Mouse (Mus musculus): ENCODE measurements around the gene Thyn1. TPM values are rescaled to one million over a fixed set of nuclear protein-coding genes. Genes with fewer than 3 reads are reported as not detected.

The Thyn1 gene
- polyA plus RNA-seq, 1 experiment from 2014 or later, result 62.7 TPM

DNA sequence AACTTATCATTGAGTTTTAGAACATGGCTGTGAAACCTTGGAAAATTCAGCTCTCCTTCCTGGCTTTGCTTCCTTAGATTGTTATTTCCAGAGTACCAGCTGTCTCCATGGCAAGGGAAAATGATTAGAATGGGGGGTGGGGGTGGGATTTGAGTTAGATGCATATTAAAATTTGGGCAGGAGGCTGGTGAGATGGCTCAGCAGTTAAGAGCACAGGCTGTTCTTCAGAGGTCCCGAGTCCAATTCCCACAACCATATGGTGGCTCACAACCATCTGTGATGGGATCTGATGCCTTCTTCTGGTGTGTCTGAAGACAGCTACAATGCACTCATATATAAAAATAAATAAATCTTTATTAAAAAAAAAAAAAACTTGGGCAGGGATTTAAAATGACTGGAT is 6.4 kb downstream of the Thyn1 start:
- H3K4me1 ChIP-seq (replicated peaks; ENCODE audit: control insufficient read depth, insufficient read depth, low read length), result no peaks in the 10 kb centered on the region
- no peak for ATAC-seq
- no peak overlapping the region for H3K4me2 ChIP-seq (replicated peaks; ENCODE audit: low read depth)
- 87% methylated on average over 1 of the region's 1 CpGs for WGBS
- H3K27me3 ChIP-seq (replicated peaks; ENCODE audit: control insufficient read depth, insufficient read depth, low read length), result no peaks in the 10 kb centered on the region
- TF ChIP-seq CTCF (IDR thresholded peaks at IDR 0.05; ENCODE audit: low read depth), result no peak
- no peak overlapping the region for H3K4me3 ChIP-seq (ENCODE audit: low read depth, low read length)
- H3K36me3 ChIP-seq (ENCODE audit: control insufficient read depth, insufficient read depth), result peaks cover 70% of the 10 kb centered on the region
- no peak overlapping the region for H3K27ac ChIP-seq (ENCODE audit: low read depth, low read length)
- H3K9me3 ChIP-seq (ENCODE audit: control insufficient read depth), result no peaks in the 10 kb centered on the region
- H3K9ac ChIP-seq (ENCODE audit: low read depth, low read length), result no peak overlapping the region

DNA sequence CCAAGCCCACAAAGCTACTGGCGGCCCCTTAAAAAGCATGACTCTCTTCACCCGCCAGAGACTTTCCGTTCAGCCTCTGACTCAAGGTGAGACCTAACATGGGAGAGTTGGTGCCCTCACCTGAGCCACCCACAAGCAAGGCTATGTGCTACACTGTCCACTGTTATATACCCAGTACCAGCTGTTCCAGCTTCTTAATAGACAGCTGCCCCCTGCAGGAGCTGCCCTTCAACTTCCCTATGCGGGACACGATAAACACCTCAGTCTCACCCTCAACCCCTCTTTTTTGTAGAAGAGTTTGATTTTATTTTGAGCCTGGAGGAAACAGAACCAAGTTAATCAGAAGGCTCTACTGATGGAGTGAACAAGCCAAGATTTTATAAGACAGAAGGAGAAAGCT is 7.4 kb downstream of the Thyn1 start:
- 93% methylated on average over 5 of the region's 5 CpGs for WGBS
- Histone ChIP-seq H3K27me3 (replicated peaks; ENCODE audit: control insufficient read depth, insufficient read depth, low read length) (no peaks in the 10 kb centered on the region), H3K9me3 (ENCODE audit: control insufficient read depth) (no peaks in the 10 kb centered on the region), H3K36me3 (ENCODE audit: control insufficient read depth, insufficient read depth) (peaks cover 78% of the 10 kb centered on the region), H3K27ac (ENCODE audit: low read depth, low read length) (no peak overlapping the region), H3K4me3 (ENCODE audit: low read depth, low read length) (no peak overlapping the region), H3K4me2 (replicated peaks; ENCODE audit: low read depth) (no peak overlapping the region), H3K4me1 (replicated peaks; ENCODE audit: control insufficient read depth, insufficient read depth, low read length) (no peaks in the 10 kb centered on the region), H3K9ac (ENCODE audit: low read depth, low read length) (no peak overlapping the region)
- ATAC-seq, result no peak
- TF ChIP-seq CTCF (IDR thresholded peaks at IDR 0.05; ENCODE audit: low read depth), result 0 out of 2 replicates have a peak, but pooled peaks have one; percentile 10

DNA sequence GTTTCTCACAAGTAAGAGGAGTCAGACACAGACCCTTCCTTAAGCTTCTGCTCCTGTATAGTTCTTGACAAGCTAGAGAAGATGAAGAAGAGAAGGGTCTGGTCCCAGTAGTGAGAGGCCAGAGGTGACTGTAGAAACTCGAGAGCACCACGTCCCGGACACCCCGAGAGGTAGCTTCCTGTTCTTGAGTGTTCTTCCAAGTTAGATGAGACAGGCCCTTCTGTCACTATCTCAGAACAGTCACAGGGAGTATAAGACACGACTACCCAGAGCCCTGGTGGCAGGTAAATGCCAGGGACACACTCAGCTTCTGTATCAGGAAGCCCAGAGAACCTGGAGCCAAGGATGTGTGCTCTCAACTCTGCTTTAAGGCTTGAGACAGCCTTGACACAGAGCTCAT is 9.7 kb downstream of the Thyn1 start:
- Histone ChIP-seq H3K27ac (ENCODE audit: low read depth, low read length) (no peak overlapping the region), H3K36me3 (ENCODE audit: control insufficient read depth, insufficient read depth) (peaks cover 92% of the 10 kb centered on the region), H3K27me3 (replicated peaks; ENCODE audit: control insufficient read depth, insufficient read depth, low read length) (no peaks in the 10 kb centered on the region), H3K4me1 (replicated peaks; ENCODE audit: control insufficient read depth, insufficient read depth, low read length) (no peaks in the 10 kb centered on the region), H3K9ac (ENCODE audit: low read depth, low read length) (no peak overlapping the region), H3K4me2 (replicated peaks; ENCODE audit: low read depth) (no peak overlapping the region), H3K9me3 (ENCODE audit: control insufficient read depth) (no peaks in the 10 kb centered on the region), H3K4me3 (ENCODE audit: low read depth, low read length) (no peak overlapping the region)
- 76% methylated on average over 5 of the region's 5 CpGs for WGBS
- no peak for ATAC-seq
- no peak for TF ChIP-seq CTCF (IDR thresholded peaks at IDR 0.05; ENCODE audit: low read depth)

DNA sequence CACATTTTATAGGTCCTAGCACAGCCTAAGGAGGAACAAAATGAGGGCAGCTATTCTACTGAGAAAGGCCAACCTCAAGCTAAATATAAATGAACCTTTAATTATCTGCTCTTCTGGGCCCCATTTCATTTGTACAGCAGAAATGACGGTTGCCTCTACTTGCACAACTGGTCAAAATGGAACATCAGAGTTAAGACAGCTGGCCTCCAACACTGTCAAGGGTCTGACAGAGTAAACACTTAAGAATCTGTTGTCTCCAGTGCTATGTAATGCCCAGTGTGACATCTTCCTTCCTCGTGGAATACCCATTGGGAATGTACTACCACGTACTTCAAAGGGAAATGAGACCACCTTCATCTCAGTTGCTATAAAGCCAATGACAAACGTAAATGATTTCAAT is 12.1 kb downstream of the Thyn1 start:
- 88% methylated on average over 4 of the region's 4 CpGs for WGBS
- no peak overlapping the region for H3K4me2 ChIP-seq (replicated peaks; ENCODE audit: low read depth)
- no peaks in the 10 kb centered on the region for H3K4me1 ChIP-seq (replicated peaks; ENCODE audit: control insufficient read depth, insufficient read depth, low read length)
- H3K9me3 ChIP-seq (ENCODE audit: control insufficient read depth), result no peaks in the 10 kb centered on the region
- no peak overlapping the region for H3K9ac ChIP-seq (ENCODE audit: low read depth, low read length)
- H3K36me3 ChIP-seq (ENCODE audit: control insufficient read depth, insufficient read depth), result peaks cover 88% of the 10 kb centered on the region
- H3K27me3 ChIP-seq (replicated peaks; ENCODE audit: control insufficient read depth, insufficient read depth, low read length), result no peaks in the 10 kb centered on the region
- no peak overlapping the region for H3K27ac ChIP-seq (ENCODE audit: low read depth, low read length)
- H3K4me3 ChIP-seq (ENCODE audit: low read depth, low read length), result no peak overlapping the region
- no peak for TF ChIP-seq CTCF (IDR thresholded peaks at IDR 0.05; ENCODE audit: low read depth)
- ATAC-seq, result no peak

DNA sequence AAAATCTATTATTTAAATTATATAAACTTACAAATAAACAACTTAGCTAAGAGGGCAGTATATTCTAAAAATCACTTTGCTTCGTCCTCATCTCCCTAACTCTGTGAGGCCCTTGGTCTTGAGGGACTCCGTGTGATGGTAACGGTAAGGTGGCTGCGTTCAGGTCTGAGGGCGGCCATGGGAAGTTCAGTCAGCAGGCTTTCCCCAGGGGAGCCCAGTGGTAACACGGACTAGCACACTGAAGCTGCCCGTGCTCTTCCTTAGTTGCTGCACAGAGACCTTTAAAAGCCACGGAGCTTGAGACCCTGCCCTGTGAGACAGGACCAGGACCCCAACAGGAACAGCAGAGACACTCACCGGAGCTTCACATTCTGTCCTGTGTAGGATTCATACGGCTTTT is 19.5 kb downstream of the Thyn1 start:
- no peak for TF ChIP-seq CTCF (IDR thresholded peaks at IDR 0.05; ENCODE audit: low read depth)
- H3K4me3 ChIP-seq (ENCODE audit: low read depth, low read length), result no peak overlapping the region
- no peaks in the 10 kb centered on the region for H3K4me1 ChIP-seq (replicated peaks; ENCODE audit: control insufficient read depth, insufficient read depth, low read length)
- ATAC-seq, result no peak
- H3K9ac ChIP-seq (ENCODE audit: low read depth, low read length), result no peak overlapping the region
- no peak overlapping the region for H3K4me2 ChIP-seq (replicated peaks; ENCODE audit: low read depth)
- H3K27me3 ChIP-seq (replicated peaks; ENCODE audit: control insufficient read depth, insufficient read depth, low read length), result no peaks in the 10 kb centered on the region
- 93% methylated on average over 10 of the region's 10 CpGs for WGBS
- H3K27ac ChIP-seq (ENCODE audit: low read depth, low read length), result no peak overlapping the region
- peaks cover 45% of the 10 kb centered on the region for H3K36me3 ChIP-seq (ENCODE audit: control insufficient read depth, insufficient read depth)
- H3K9me3 ChIP-seq (ENCODE audit: control insufficient read depth), result no peaks in the 10 kb centered on the region

DNA sequence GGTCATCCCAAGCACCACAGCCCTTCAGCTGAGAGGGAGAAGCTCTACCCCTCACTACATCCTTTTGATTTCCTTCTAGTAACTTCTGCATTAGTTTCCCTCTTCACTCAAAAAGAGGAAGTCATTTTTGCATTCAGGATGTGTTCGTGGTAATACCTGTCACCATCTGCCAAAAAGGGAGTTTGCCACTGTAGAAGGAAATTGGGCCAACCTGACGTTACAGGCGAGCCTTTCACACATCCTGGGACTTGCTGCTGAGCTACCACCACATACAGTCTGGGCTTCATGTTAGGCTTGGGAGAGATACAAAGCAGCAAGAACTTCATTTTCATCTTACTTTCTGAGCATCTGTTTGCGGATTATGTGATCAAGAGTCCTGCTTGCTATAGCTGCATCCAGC is 24.2 kb downstream of the Thyn1 start:
- Histone ChIP-seq H3K9ac (ENCODE audit: low read depth, low read length) (no peak overlapping the region), H3K4me1 (replicated peaks; ENCODE audit: control insufficient read depth, insufficient read depth, low read length) (peaks cover 5% of the 10 kb centered on the region; the same call in 1 of the 2 replicates), H3K27me3 (replicated peaks; ENCODE audit: control insufficient read depth, insufficient read depth, low read length) (no peaks in the 10 kb centered on the region), H3K9me3 (ENCODE audit: control insufficient read depth) (no peaks in the 10 kb centered on the region), H3K4me3 (ENCODE audit: low read depth, low read length) (no peak overlapping the region), H3K27ac (ENCODE audit: low read depth, low read length) (no peak overlapping the region), H3K36me3 (ENCODE audit: control insufficient read depth, insufficient read depth) (peaks cover 9% of the 10 kb centered on the region; the same call in 1 of the 2 replicates), H3K4me2 (replicated peaks; ENCODE audit: low read depth) (no peak overlapping the region)
- 81% methylated on average over 4 of the region's 4 CpGs for WGBS
- no peak for TF ChIP-seq CTCF (IDR thresholded peaks at IDR 0.05; ENCODE audit: low read depth)
- ATAC-seq, result no peak

DNA sequence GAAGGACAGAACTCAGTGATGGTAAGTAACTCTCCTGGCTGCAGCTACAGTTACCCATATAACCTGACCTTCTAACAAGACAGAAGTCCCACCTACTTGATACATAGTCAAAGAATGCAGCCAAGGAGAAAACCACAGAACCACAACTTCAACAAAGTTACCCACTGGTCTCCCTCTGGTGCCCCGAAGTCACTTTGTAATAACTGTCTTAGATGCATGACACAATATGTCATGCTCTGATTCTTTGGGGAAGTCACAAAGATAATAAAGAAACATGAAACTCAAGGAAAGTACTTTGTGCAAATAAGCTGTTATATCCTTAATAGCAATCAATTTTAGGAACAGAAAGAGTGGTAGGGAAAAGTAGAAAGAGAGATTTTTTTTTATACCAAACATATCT is 27.2 kb downstream of the Thyn1 start:
- peaks cover 5% of the 10 kb centered on the region; the same call in 1 of the 2 replicates for H3K4me1 ChIP-seq (replicated peaks; ENCODE audit: control insufficient read depth, insufficient read depth, low read length)
- no peak for ATAC-seq
- no peak overlapping the region for H3K4me3 ChIP-seq (ENCODE audit: low read depth, low read length)
- no peaks in the 10 kb centered on the region for H3K27me3 ChIP-seq (replicated peaks; ENCODE audit: control insufficient read depth, insufficient read depth, low read length)
- H3K9me3 ChIP-seq (ENCODE audit: control insufficient read depth), result no peaks in the 10 kb centered on the region
- H3K27ac ChIP-seq (ENCODE audit: low read depth, low read length), result no peak overlapping the region
- no peak for TF ChIP-seq CTCF (IDR thresholded peaks at IDR 0.05; ENCODE audit: low read depth)
- H3K36me3 ChIP-seq (ENCODE audit: control insufficient read depth, insufficient read depth), result no peaks in the 10 kb centered on the region
- peak overlapping the region; percentile 21; the same call in 1 of the 2 replicates for H3K4me2 ChIP-seq (replicated peaks; ENCODE audit: low read depth)
- WGBS, result 54% methylated on average over 1 of the region's 1 CpGs
- no peak overlapping the region for H3K9ac ChIP-seq (ENCODE audit: low read depth, low read length)
